Mouse (Mus musculus) fibroblast of lung, adult 2 months (primary cell): ENCODE results near the gene Spz1.

Experiments
- DNase-seq: peaks from one replicate; pipeline ENCODE4 v3.0.0-alpha.2; 2011; ENCODE audit warnings: low read depth

The Spz1 gene

DNA sequence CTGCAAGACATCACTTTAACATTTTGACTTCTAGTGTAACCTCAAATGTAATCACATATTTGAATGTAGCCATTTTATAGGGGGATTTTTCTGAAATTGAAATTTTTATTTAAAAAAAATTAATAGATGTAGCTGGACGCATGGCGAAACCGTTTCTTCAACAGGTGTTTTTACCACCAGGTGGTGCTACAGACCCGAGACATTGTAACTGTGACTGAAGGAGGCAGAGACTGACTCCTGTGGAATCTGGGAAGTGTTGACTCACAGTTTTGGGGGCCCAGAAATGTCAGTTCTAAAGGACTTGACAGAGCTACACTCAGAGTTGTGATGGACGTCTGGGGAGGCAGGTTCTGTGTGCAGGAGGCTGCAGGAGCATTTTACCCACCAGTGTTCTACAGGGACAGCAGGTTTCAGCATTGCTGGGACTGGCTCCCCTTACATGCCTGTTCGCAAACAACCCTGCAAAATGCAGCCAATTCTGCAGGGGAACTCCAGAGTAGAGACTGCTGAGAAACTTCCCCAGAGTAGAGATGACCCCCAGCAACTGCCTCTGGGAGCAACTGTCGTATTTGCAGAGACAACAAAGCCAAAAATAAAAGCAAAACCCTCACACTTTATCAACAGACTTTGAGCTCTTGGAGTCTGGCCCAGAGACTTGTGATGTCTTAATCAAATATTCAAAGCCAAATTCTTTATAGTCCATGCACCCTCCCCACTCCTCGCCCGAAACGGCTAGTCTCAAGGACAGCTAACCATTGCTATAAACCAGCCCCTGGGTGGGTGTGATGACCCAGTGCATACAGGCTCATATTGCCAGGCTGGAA, 4.5 kb upstream of the Spz1 start:
- DNase-seq: peak; percentile 62

- no peak for DNase-seq
These were observed 2.2 kb upstream of the Spz1 start for GRCm38 (mm10) chr13:92578210-92578609.

- DNase-seq: no peak
These were observed 716 bp upstream of the Spz1 start for GRCm38 (mm10) chr13:92576688-92577087.

- no peak for DNase-seq
These were observed 16.5 kb downstream of the Spz1 start for GRCm38 (mm10) chr13:92559429-92559828.

- no peak for DNase-seq
These were observed 18.7 kb downstream of the Spz1 start for GRCm38 (mm10) chr13:92557229-92557628.

DNA sequence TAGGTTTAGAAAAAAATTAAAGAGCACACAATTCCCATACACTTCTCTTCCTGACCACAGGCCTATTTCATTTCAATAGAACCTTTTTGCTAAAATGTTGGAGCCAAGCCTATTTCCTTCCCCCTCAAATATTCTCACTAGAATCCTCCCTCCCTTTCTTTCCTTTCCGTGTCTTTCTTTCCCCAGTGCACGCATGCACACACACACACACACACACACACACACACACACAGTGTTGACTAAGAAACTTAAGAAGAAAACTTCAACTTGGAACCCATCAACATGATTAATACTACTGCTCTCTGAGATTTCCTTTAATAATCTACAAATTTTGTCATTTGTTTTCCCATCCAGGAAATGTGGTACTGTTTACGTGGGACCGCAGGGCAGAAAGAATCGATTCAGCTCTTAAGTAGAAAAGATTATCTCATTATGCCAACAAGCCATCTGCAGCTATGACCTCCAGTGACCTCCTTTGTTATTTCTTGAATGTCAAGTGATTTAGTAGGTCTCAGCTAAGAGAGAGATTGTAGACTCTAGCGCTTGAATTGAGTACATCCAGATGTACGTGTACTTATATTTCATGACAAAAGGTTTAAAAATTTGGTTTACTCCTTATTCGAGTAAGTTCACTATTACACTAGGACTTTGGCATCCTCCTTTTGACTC, 19.4 kb downstream of the Spz1 start:
- DNase-seq: no peak

DNA sequence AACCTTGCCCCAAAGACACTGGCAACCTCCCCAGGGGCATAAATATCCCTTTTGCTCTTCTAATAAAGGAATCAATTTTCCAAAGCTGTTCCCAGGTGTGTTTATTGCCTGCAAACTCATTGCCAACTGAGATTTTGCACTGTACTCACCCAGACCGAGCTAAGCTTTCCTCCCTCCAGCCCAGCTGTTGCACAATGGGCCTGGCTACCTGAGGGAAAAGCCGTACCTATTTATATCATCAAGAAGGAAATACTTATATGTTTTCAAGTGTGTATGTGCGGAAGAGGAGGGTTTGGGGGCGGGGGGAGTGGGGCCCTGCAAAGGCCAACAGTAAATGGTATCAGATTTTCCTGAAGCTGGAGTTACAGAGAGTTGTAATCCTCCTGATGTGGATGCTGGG, 28.9 kb downstream of the Spz1 start:
- DNase-seq: no peak

GRCm38 (mm10) chr13:92540997-92541396, 35.0 kb downstream of the Spz1 start:
- DNase-seq: no peak

DNA sequence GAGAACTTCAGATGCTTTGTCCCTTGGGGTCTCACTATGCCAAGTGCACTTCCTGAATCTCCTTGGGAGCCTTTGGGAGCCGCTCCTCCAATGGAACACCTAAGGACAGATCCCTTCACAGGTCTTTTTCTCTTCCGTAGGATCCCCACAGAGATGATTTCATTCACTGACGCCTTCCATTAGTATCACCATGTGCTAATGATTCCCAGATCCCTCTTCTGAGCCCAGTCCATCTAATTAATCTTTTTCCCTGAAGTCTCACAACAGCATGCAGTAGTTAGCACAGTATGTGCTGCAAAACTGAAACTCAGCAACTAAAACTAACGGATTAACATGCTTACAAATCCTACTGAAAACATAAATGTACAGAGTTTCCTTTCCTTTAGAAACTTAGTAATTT, 36.8 kb downstream of the Spz1 start:
- DNase-seq: no peak

DNA sequence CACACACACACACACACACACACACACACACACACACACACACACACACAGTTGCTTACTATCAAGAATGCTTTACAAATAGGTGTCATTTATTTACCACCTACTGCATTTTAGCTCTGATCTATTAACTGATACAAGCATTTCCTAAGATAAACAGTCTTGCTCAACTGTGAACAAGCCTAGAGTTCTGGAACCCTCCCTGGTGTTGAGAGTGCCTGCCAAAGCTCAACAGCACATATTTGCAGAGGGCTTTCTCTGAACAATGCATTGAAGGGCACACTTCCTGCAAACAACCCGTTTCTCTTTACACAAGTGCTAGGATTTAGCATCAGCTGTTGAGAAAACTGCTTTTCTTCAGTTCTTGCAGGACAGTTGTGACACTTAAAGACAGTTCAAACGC, 42.2 kb downstream of the Spz1 start:
- no peak for DNase-seq

- no peak for DNase-seq
These were observed 43.8 kb downstream of the Spz1 start for GRCm38 (mm10) chr13:92532216-92532615.

GRCm38 (mm10) chr13:92531237-92531636, 44.7 kb downstream of the Spz1 start:
- no peak for DNase-seq

- DNase-seq: peak; percentile 85
These were observed 45.2 kb downstream of the Spz1 start, which contains the start of gene Zfyve16 for GRCm38 (mm10) chr13:92530721-92531211. Zfyve16 (minus strand) TSS chr13:92530868.

GRCm38 (mm10) chr13:92529828-92530720, 45.9 kb downstream of the Spz1 start:
- no peak for DNase-seq
